Mouse (Mus musculus): ENCODE results near the gene Usp8.

Usp8 gene

DNA sequence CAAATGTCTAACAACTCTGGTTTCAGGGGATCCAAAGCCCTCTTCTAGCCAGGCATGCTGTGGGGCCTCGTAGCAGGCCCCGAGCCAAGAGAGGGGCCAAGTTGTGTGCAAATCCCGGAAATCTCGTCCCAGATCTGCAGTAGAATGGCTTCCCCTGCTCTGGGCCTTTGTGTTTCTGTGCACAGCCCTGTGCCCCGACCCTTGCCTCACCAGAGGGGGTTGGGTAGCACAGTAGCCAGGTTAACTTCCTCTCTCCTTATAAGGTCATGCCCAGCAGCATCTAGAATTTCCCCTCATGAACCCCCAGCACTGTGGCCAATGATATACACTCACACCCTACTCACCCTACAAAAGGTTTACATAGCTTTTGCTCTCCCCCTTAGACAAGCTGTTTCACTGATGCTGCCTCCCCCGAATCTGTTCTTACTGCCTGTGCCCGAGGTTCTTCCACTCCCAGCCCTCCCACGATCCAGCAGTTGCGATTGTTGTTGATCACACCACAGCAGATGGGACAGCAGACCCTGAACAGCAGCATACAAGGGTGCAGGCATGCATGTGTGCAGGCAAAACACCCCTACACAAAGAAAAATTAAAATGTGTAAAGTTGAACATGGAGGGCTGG is 80.7 kb downstream of the Usp8 start:
- in situ Hi-C loops (cut with MboI; ENCODE audit: low pct_unique_long_range_greater_than_20kb in 1 of 2, low sequenced_read_pairs in 2 of 2, unreplicated experiment in 1 of 2) = loop anchor here (10.0 kb wide), 2 partner anchors 193 to 217 kb away; partner anchors contain the start of gene Ap4e1 (in 1 of the 2)

DNA sequence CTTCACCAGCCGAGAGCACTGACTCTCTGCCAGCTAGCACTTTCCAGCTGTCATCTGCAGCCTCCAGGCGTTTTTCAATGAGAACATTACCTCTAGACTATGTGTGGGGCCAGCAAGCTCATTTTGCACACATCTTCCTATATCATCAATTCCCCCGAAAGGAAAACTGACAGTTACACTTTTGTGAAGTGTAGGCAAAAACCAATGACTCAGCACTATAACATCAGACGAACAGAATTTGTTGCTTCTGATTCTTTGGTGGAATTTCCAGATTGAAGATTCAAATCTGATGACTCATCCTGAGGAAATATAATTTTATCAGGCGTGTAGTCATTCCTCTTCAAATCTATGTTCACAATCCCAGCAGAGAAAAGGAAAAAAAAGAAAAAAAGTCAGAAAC is 85.5 kb downstream of the Usp8 start:
- in situ Hi-C loops (cut with MboI; ENCODE audit: low pct_unique_long_range_greater_than_20kb in 1 of 2, low sequenced_read_pairs in 2 of 2, unreplicated experiment in 1 of 2) = no loop called here

DNA sequence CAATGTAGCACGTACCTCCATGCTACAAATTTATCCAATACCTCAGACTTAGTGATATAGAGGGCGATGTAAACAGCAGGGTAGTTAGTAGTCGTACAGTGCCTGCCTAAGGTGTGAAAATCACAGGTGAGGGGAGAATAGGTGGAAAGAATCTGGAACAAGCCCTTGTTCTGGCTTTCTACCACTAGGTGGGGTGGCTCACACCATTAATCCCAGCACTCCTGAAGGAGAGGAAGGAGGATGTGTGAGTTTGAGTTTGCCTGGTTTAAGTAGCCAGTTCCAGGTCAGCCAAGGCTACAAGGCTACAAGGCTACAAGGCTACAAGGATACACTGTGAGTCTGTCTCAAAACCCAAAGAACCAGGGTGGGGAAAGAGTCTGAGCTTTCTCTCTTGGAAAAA is 88.6 kb downstream of the Usp8 start:
- in situ Hi-C loops (cut with MboI; ENCODE audit: low pct_unique_long_range_greater_than_20kb in 1 of 2, low sequenced_read_pairs in 2 of 2, unreplicated experiment in 1 of 2) = no loop called here

DNA sequence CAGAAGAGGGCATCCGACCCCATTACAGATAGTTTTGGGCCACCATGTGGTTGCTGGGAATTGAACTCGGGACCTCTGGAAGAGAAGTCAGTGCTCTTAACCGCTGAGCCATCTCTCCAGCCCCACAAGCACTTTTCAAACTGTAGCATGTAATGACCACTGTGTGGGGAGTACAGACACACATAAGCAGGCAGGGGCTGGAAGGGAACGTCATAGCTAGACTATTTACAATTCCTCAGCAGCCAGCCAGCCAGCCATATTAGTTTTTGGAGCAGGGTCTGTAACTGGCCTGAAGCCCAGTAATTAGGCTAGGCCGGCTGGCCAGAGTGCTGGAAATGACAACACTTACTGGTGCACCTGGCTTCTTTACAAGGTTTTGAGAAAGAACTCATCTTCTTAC is 91.3 kb downstream of the Usp8 start:
- in situ Hi-C loops (cut with MboI; ENCODE audit: low pct_unique_long_range_greater_than_20kb in 1 of 2, low sequenced_read_pairs in 2 of 2, unreplicated experiment in 1 of 2) = no loop called here

DNA sequence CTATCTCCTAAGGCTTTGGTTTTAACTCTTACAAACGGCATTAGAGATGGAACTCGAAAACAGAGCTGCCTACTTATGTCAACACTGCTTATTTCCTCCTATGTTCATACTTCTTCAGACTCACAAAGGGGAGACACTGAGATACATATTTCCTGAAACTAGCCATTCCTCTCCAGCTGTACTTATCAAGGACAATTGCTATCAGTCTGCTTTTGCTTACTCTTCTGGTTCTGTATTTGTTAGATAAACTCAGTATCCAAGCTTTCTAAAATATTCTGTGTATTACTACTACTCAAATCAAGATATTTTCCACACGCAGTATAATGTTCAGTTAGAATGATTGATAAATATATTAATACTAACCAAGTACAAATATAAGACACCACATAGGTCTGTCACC is 94.9 kb downstream of the Usp8 start:
- in situ Hi-C loops (cut with MboI; ENCODE audit: low pct_unique_long_range_greater_than_20kb in 1 of 2, low sequenced_read_pairs in 2 of 2, unreplicated experiment in 1 of 2) = loop anchor here in 1 of 2 experiments (25.0 kb wide), 1 partner anchor 1010 kb away; no protein-coding TSS in a partner anchor
